Mouse (Mus musculus): Measurements from ENCODE around the gene Rabl3. TPM values are rescaled to one million over a fixed set of nuclear protein-coding genes. Genes with fewer than 3 reads are reported as not detected.

The Rabl3 gene
- polyA plus RNA-seq, 1 experiment from 2014 or later = 33.5 TPM

- H3K9ac ChIP-seq = no peak overlapping the region
- H3K4me3 ChIP-seq = no peak overlapping the region
- 74% methylated on average over 3 of the region's 3 CpGs for WGBS
- no peaks in the 10 kb centered on the region for H3K27me3 ChIP-seq
- no peak for ATAC-seq (ENCODE audit: insufficient number of reproducible peaks, insufficient read depth, low FRiP score, low TSS enrichment)
- H3K4me1 ChIP-seq = no peaks in the 10 kb centered on the region
- H3K4me2 ChIP-seq (replicated peaks) = no peak overlapping the region
- H3K9me3 ChIP-seq = no peaks in the 10 kb centered on the region
- H3K36me3 ChIP-seq = no peaks in the 10 kb centered on the region
- H3K27ac ChIP-seq = no peak overlapping the region
Observed at GRCm38 (mm10) chr16:37599326-37599725, 59.6 kb downstream of the Rabl3 start.

- no peak overlapping the region for H3K4me2 ChIP-seq (replicated peaks)
- H3K4me3 ChIP-seq = no peak overlapping the region
- no peaks in the 10 kb centered on the region for H3K9me3 ChIP-seq
- 83% methylated on average over 1 of the region's 1 CpGs for WGBS
- no peaks in the 10 kb centered on the region for H3K4me1 ChIP-seq
- ATAC-seq (ENCODE audit: insufficient number of reproducible peaks, insufficient read depth, low FRiP score, low TSS enrichment) = no peak
- H3K27ac ChIP-seq = no peak overlapping the region
- no peak overlapping the region for H3K9ac ChIP-seq
- H3K36me3 ChIP-seq = no peaks in the 10 kb centered on the region
- H3K27me3 ChIP-seq = no peaks in the 10 kb centered on the region
Observed at GRCm38 (mm10) chr16:37603431-37603830, 63.7 kb downstream of the Rabl3 start.

GRCm38 (mm10) chr16:37604243-37604642 is 64.6 kb downstream of the Rabl3 start:
- Histone ChIP-seq H3K9ac (no peak overlapping the region), H3K27ac (no peak overlapping the region), H3K9me3 (no peaks in the 10 kb centered on the region), H3K4me3 (no peak overlapping the region), H3K27me3 (no peaks in the 10 kb centered on the region), H3K4me2 (replicated peaks) (no peak overlapping the region), H3K36me3 (no peaks in the 10 kb centered on the region), H3K4me1 (no peaks in the 10 kb centered on the region)
- 92% methylated on average over 6 of the region's 6 CpGs for WGBS
- no peak for ATAC-seq (ENCODE audit: insufficient number of reproducible peaks, insufficient read depth, low FRiP score, low TSS enrichment)

GRCm38 (mm10) chr16:37610333-37610732 is 70.6 kb downstream of the Rabl3 start:
- no peaks in the 10 kb centered on the region for H3K36me3 ChIP-seq
- no peak for ATAC-seq (ENCODE audit: insufficient number of reproducible peaks, insufficient read depth, low FRiP score, low TSS enrichment)
- no peak overlapping the region for H3K4me3 ChIP-seq

DNA sequence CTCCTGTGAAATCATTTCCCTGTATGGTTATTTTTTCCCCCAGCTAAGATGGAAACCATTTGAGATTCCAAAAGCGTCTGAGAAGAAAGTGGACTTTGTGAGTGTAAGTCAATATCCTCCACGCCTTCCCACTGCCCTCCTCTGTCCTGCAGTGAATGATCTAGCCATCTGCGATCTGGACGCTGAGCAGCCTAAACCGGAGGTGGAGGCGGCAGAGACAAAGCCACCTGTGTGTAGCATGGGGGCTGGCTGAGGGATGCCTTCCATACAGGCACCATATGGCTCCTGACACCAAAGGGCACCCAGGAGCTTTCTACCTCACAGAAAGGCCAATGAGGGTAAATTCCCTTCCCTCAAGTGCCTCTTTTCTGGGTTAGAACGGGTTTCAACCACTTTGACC is 71.4 kb downstream of the Rabl3 start:
- no peak for ATAC-seq (ENCODE audit: insufficient number of reproducible peaks, insufficient read depth, low FRiP score, low TSS enrichment)
- Histone ChIP-seq H3K4me2 (replicated peaks) (no peak overlapping the region), H3K4me3 (no peak overlapping the region), H3K27me3 (no peaks in the 10 kb centered on the region), H3K9ac (no peak overlapping the region), H3K27ac (no peak overlapping the region), H3K9me3 (no peaks in the 10 kb centered on the region), H3K4me1 (no peaks in the 10 kb centered on the region), H3K36me3 (no peaks in the 10 kb centered on the region)
- 38% methylated on average over 7 of the region's 7 CpGs for WGBS

More at GRCm38 (mm10) chr16:37610333-37610732, 70.6 kb downstream of the Rabl3 start:
- H3K9me3 ChIP-seq = no peaks in the 10 kb centered on the region
- no peaks in the 10 kb centered on the region for H3K27me3 ChIP-seq
- no peak overlapping the region for H3K4me2 ChIP-seq (replicated peaks)
- 70% methylated on average over 8 of the region's 8 CpGs for WGBS
- no peak overlapping the region for H3K9ac ChIP-seq
- no peaks in the 10 kb centered on the region for H3K4me1 ChIP-seq
- H3K27ac ChIP-seq = no peak overlapping the region

DNA sequence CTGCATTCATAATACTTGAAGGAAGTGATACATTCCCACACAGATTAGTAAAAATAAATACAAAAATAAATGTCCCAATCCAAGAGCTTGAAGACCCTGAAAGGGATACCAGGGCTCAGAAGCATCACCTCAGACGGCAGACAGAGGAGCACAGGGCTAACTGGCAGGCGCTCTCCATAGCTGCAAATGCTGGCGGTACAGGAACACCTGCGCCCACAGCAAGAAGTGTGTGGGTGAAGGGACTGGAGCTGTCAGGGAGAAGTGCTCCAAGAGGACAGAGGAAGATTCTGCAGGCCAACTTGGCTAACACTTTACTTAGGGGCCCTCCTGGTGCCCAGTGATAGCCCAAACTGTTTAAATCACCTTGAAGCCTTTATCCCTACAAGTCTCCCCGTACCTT is 72.3 kb downstream of the Rabl3 start:
- no peaks in the 10 kb centered on the region for H3K9me3 ChIP-seq
- H3K27ac ChIP-seq = no peak overlapping the region
- no peaks in the 10 kb centered on the region for H3K4me1 ChIP-seq
- H3K27me3 ChIP-seq = no peaks in the 10 kb centered on the region
- 84% methylated on average over 5 of the region's 5 CpGs for WGBS
- ATAC-seq (ENCODE audit: insufficient number of reproducible peaks, insufficient read depth, low FRiP score, low TSS enrichment) = no peak
- H3K4me3 ChIP-seq = no peak overlapping the region
- no peaks in the 10 kb centered on the region for H3K36me3 ChIP-seq
- no peak overlapping the region for H3K4me2 ChIP-seq (replicated peaks)
- no peak overlapping the region for H3K9ac ChIP-seq

- H3K36me3 ChIP-seq = no peaks in the 10 kb centered on the region
- no peaks in the 10 kb centered on the region for H3K27me3 ChIP-seq
- H3K27ac ChIP-seq = no peak overlapping the region
- ATAC-seq (ENCODE audit: insufficient number of reproducible peaks, insufficient read depth, low FRiP score, low TSS enrichment) = no peak
- H3K9me3 ChIP-seq = no peaks in the 10 kb centered on the region
- no peak overlapping the region for H3K9ac ChIP-seq
- H3K4me2 ChIP-seq (replicated peaks) = no peak overlapping the region
- no peak overlapping the region for H3K4me3 ChIP-seq
- WGBS = 95% methylated on average over 9 of the region's 9 CpGs
- H3K4me1 ChIP-seq = peaks cover 5% of the 10 kb centered on the region; the same call in 1 of the 2 replicates
Observed at GRCm38 (mm10) chr16:37614540-37614939, 74.9 kb downstream of the Rabl3 start.

DNA sequence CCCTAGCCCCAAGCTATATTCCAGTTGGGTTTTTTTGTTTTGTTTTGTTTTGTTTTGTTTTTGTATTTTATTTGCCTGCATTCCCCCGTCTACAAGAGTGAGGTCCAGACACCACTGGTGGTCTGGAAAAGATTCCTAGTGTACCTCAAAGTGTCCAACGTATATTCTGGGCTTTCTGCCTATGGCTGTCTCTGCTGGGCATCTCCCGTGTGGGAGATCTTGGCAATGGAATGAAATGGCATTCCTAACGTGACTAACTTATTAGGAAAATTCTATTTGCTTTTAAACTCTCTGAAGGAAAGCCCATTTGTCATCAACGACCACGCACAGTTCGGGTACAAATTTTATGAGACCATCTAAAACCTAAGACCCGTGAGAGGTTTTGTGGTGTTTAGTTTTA is 75.7 kb downstream of the Rabl3 start:
- H3K4me2 ChIP-seq (replicated peaks) = no peak overlapping the region
- H3K4me3 ChIP-seq = no peak overlapping the region
- no peak overlapping the region for H3K27ac ChIP-seq
- H3K36me3 ChIP-seq = no peaks in the 10 kb centered on the region
- no peaks in the 10 kb centered on the region for H3K9me3 ChIP-seq
- no peak overlapping the region for H3K9ac ChIP-seq
- no peak for ATAC-seq (ENCODE audit: insufficient number of reproducible peaks, insufficient read depth, low FRiP score, low TSS enrichment)
- 74% methylated on average over 8 of the region's 8 CpGs for WGBS
- H3K4me1 ChIP-seq = peaks cover 5% of the 10 kb centered on the region; the same call in 1 of the 2 replicates
- H3K27me3 ChIP-seq = no peaks in the 10 kb centered on the region

- Histone ChIP-seq H3K9me3 (no peaks in the 10 kb centered on the region), H3K27me3 (no peaks in the 10 kb centered on the region), H3K27ac (no peak overlapping the region), H3K4me1 (peaks cover 5% of the 10 kb centered on the region; the same call in 1 of the 2 replicates), H3K4me2 (replicated peaks) (no peak overlapping the region), H3K9ac (no peak overlapping the region), H3K4me3 (no peak overlapping the region), H3K36me3 (no peaks in the 10 kb centered on the region)
- WGBS = 75% methylated on average over 8 of the region's 8 CpGs
- no peak for ATAC-seq (ENCODE audit: insufficient number of reproducible peaks, insufficient read depth, low FRiP score, low TSS enrichment)
Observed at GRCm38 (mm10) chr16:37616104-37616503, 76.4 kb downstream of the Rabl3 start.

GRCm38 (mm10) chr16:37617695-37618094 is 78.0 kb downstream of the Rabl3 start:
- Histone ChIP-seq H3K9ac (no peak overlapping the region), H3K4me1 (peaks cover 5% of the 10 kb centered on the region; the same call in 1 of the 2 replicates), H3K9me3 (no peaks in the 10 kb centered on the region), H3K36me3 (no peaks in the 10 kb centered on the region), H3K27me3 (no peaks in the 10 kb centered on the region), H3K27ac (0 out of 2 replicates have a peak overlapping the region, but pooled peaks have one; percentile 19), H3K4me3 (no peak overlapping the region), H3K4me2 (replicated peaks) (no peak overlapping the region)
- no peak for ATAC-seq (ENCODE audit: insufficient number of reproducible peaks, insufficient read depth, low FRiP score, low TSS enrichment)
- 26% methylated on average over 3 of the region's 3 CpGs for WGBS

Other genes with a start within 250 kb of the Rabl3 start
- 0.41 and 0.61 TPM in 2 replicates for gene Stxbp5l, start 154.9 kb upstream of the Rabl3 start, polyA plus RNA-seq (2016; fragmentation: Nextera tagmentation; extraction: Ambion mirVana)
- gene Gtf2e1, start 96 bp upstream of the Rabl3 start, polyA plus RNA-seq (2016; fragmentation: Nextera tagmentation; extraction: Ambion mirVana) = 39.0 and 39.7 TPM in 2 replicates
- gene Hgd, start 40.3 kb downstream of the Rabl3 start, polyA plus RNA-seq (2016; fragmentation: Nextera tagmentation; extraction: Ambion mirVana) = 0.22 and 0.25 TPM in 2 replicates
- 60.6 and 66.1 TPM in 2 replicates for gene Ndufb4, start 114.6 kb downstream of the Rabl3 start, polyA plus RNA-seq (2016; fragmentation: Nextera tagmentation; extraction: Ambion mirVana)
- gene Fstl1, start 237.0 kb downstream of the Rabl3 start, polyA plus RNA-seq (2016; fragmentation: Nextera tagmentation; extraction: Ambion mirVana) = 512 and 537 TPM in 2 replicates

Measured in embryonic facial prominence, embryonic 12.5 days (tissue).